Mouse (Mus musculus): ENCODE data around the gene Epo. TPM values are rescaled to one million over a fixed set of nuclear protein-coding genes. Genes with fewer than 3 reads are reported as not detected.
A peak's percentile ranks its signal among the peaks of the same experiment; 100 is the strongest.

Epo gene
- polyA plus RNA-seq, 1 experiment from 2014 or later = not detected

- CTCF ChIA-PET = interaction anchor here (0.6 to 4.4 kb wide), 2 partner anchors 8 to 12 kb away, joined by 3 to 30 read pairs; partner anchors contain the start of gene Pop7
- DNase-seq (ENCODE audit: low read depth, low spot score) (no peak), ATAC-seq (peak; percentile 23)
- H3K27me3 ChIP-seq = no peaks in the 10 kb centered on the region
- POLR2A ChIA-PET = interaction anchor here (0.6 to 1.3 kb wide), 7 partner anchors 8 to 152 kb away, joined by 3 to 5 read pairs (median 4); no protein-coding TSS in a partner anchor
- in situ Hi-C loops (cut with MboI; ENCODE audit: low pct_unique_long_range_greater_than_20kb) = no loop called here
- TF ChIP-seq CTCF (IDR thresholded peaks at IDR 0.05) = no peak
These were observed 22.3 kb downstream of the Epo start for GRCm38 (mm10) chr5:137510573-137511390.

- DNase-seq (ENCODE audit: low read depth, low spot score) = no peak
- no peak for TF ChIP-seq CTCF (IDR thresholded peaks at IDR 0.05)
- ChIA-PET CTCF (interaction anchor here (0.6 kb wide), 1 partner anchor 13 kb away, joined by 3 read pairs; no protein-coding TSS in a partner anchor), POLR2A (interaction anchor here (0.7 kb wide), 1 partner anchor 152 kb away, joined by 3 read pairs; no protein-coding TSS in a partner anchor)
- peak; percentile 52 for ATAC-seq
- in situ Hi-C loops (cut with MboI; ENCODE audit: low pct_unique_long_range_greater_than_20kb) = no loop called here
- no peaks in the 10 kb centered on the region for H3K27me3 ChIP-seq
These were observed 23.0 kb downstream of the Epo start for GRCm38 (mm10) chr5:137510014-137510501.

GRCm38 (mm10) chr5:137504041-137504440 lies 29.0 kb downstream of the Epo start:
- ChIA-PET POLR2A (interaction anchor here (1.1 to 1.2 kb wide), 2 partner anchors 27 to 198 kb away, joined by 3 read pairs; no protein-coding TSS in a partner anchor), CTCF (interaction anchor here (1.3 to 4.0 kb wide), 3 partner anchors 9 to 30 kb away, joined by 3 to 30 read pairs (median 9); partner anchors contain the start of gene Gigyf1)
- no peak for TF ChIP-seq CTCF (IDR thresholded peaks at IDR 0.05)
- in situ Hi-C loops (cut with MboI; ENCODE audit: low pct_unique_long_range_greater_than_20kb) = loop anchor here (5.0 kb wide), 1 partner anchor 167 kb away; no protein-coding TSS in a partner anchor
- no peak for ATAC-seq
- no peak for DNase-seq (ENCODE audit: low read depth, low spot score)
- no peaks in the 10 kb centered on the region for H3K27me3 ChIP-seq

GRCm38 (mm10) chr5:137502667-137503110 lies 30.4 kb downstream of the Epo start:
- in situ Hi-C loops (cut with MboI; ENCODE audit: low pct_unique_long_range_greater_than_20kb) = loop anchor here (5.0 kb wide), 1 partner anchor 165 kb away; no protein-coding TSS in a partner anchor
- no peaks in the 10 kb centered on the region for H3K27me3 ChIP-seq
- ChIA-PET POLR2A (interaction anchor here (0.6 to 2.0 kb wide), 8 partner anchors 9 to 191 kb away, joined by 3 to 6 read pairs (median 4); no protein-coding TSS in a partner anchor), CTCF (interaction anchor here (0.7 to 4.6 kb wide), 27 partner anchors 10 to 386 kb away, joined by 3 to 30 read pairs (median 5); partner anchors contain the start of genes Gigyf1 and Srrt)
- peak; percentile 85 for ATAC-seq
- peak; percentile 55 for DNase-seq (ENCODE audit: low read depth, low spot score)
- TF ChIP-seq CTCF (IDR thresholded peaks at IDR 0.05) = no peak

- no peak for TF ChIP-seq CTCF (IDR thresholded peaks at IDR 0.05)
- ATAC-seq (peak; percentile 89), DNase-seq (ENCODE audit: low read depth, low spot score) (peak; percentile 100)
- in situ Hi-C loops (cut with MboI; ENCODE audit: low pct_unique_long_range_greater_than_20kb) = loop anchor here (5.0 kb wide), 1 partner anchor 165 kb away; no protein-coding TSS in a partner anchor
- ChIA-PET POLR2A (interaction anchor here (0.6 to 2.0 kb wide), 11 partner anchors 8 to 167 kb away, joined by 3 to 6 read pairs (median 3); no protein-coding TSS in a partner anchor), CTCF (interaction anchor here (0.7 to 4.6 kb wide), 32 partner anchors 9 to 385 kb away, joined by 3 to 30 read pairs (median 4); partner anchors contain the start of genes Gigyf1, Pcolce and Srrt)
- no peaks in the 10 kb centered on the region for H3K27me3 ChIP-seq
These were observed 31.1 kb downstream of the Epo start, which contains the start of gene Pop7 for GRCm38 (mm10) chr5:137501709-137502666. Gene Pop7 (minus strand): TSS chr5:137502518.

- in situ Hi-C loops (cut with MboI; ENCODE audit: low pct_unique_long_range_greater_than_20kb) = loop anchor here (5.0 kb wide), 1 partner anchor 163 kb away; no protein-coding TSS in a partner anchor
- POLR2A ChIA-PET = interaction anchor here (0.7 kb wide), 1 partner anchor 31 kb away, joined by 5 read pairs; no protein-coding TSS in a partner anchor
- DNase-seq (ENCODE audit: low read depth, low spot score) (no peak), ATAC-seq (no peak)
- TF ChIP-seq CTCF (IDR thresholded peaks at IDR 0.05) = no peak
- CTCF ChIA-PET = interaction anchor here (2.4 to 4.6 kb wide), 3 partner anchors 7 to 166 kb away, joined by 12 to 26 read pairs (median 17); no protein-coding TSS in a partner anchor
- H3K27me3 ChIP-seq = no peaks in the 10 kb centered on the region
These were observed 32.9 kb downstream of the Epo start for GRCm38 (mm10) chr5:137500186-137500585.

- POLR2A ChIA-PET = interaction anchor here (0.9 kb wide), 1 partner anchor 8 kb away, joined by 3 read pairs; the partner anchor contains the start of gene Pop7
- CTCF ChIA-PET = interaction anchor here (1.0 to 2.9 kb wide), 2 partner anchors 7 to 11 kb away, joined by 3 to 17 read pairs; partner anchors contain the start of gene Pop7
- TF ChIP-seq CTCF (IDR thresholded peaks at IDR 0.05) = no peak
- ATAC-seq (no peak), DNase-seq (ENCODE audit: low read depth, low spot score) (no peak)
- no peaks in the 10 kb centered on the region for H3K27me3 ChIP-seq
- in situ Hi-C loops (cut with MboI; ENCODE audit: low pct_unique_long_range_greater_than_20kb) = no loop called here
These were observed 39.2 kb downstream of the Epo start for GRCm38 (mm10) chr5:137493831-137494230.

GRCm38 (mm10) chr5:137491559-137491958 lies 41.5 kb downstream of the Epo start:
- ATAC-seq (no peak), DNase-seq (ENCODE audit: low read depth, low spot score) (no peak)
- CTCF ChIA-PET = interaction anchor here (1.0 to 2.9 kb wide), 2 partner anchors 9 to 10 kb away, joined by 3 to 17 read pairs; partner anchors contain the start of gene Pop7

GRCm38 (mm10) chr5:137487616-137488015 lies 45.4 kb downstream of the Epo start:
- in situ Hi-C loops (cut with MboI; ENCODE audit: low pct_unique_long_range_greater_than_20kb) = no loop called here
- ATAC-seq (no peak), DNase-seq (ENCODE audit: low read depth, low spot score) (no peak)
- peaks cover 4% of the 10 kb centered on the region for H3K27me3 ChIP-seq
- CTCF ChIA-PET = interaction anchor here (3.2 kb wide), 1 partner anchor 14 kb away, joined by 26 read pairs; the partner anchor contains the start of gene Pop7
- no peak for TF ChIP-seq CTCF (IDR thresholded peaks at IDR 0.05)
- POLR2A ChIA-PET = no interaction called here

More at GRCm38 (mm10) chr5:137491559-137491958, 41.5 kb downstream of the Epo start:
- in situ Hi-C loops (cut with MboI; ENCODE audit: low pct_unique_long_range_greater_than_20kb) = no loop called here
- no peak for TF ChIP-seq CTCF (IDR thresholded peaks at IDR 0.05)
- POLR2A ChIA-PET = no interaction called here
- peaks cover 1% of the 10 kb centered on the region for H3K27me3 ChIP-seq
